Mouse (Mus musculus) forebrain, postnatal 0 days (tissue): ENCODE measurements around the gene Sod2. TPM values are rescaled to one million over a fixed set of nuclear protein-coding genes. Genes with fewer than 3 reads are reported as not detected.
"Not testable (repeated sequence)": the region's sequence is repeated elsewhere in the genome, so short reads cannot be mapped to it uniquely, and the experiment has no call there.

Experiments
- ATAC-seq: fragments of 200-750 bp; cut with Nextera tagmentation; 2 replicates; pipeline ENCODE4 v1.8.0; 2017; ENCODE audit warnings: mild to moderate bottlenecking, moderate library complexity
- DNase-seq: peaks from one replicate; pipeline ENCODE4 v3.0.0-alpha.2; 2015
- H3K27ac ChIP-seq: fragments of 300-500 bp; sonication (generic); 2 replicates; pipeline ENCODE4 v1.5.1; 2014; ENCODE audit warnings: low read depth, mild to moderate bottlenecking, antibody characterized with exemption, low read length, moderate library complexity, mixed read lengths
- H3K27me3 ChIP-seq: fragments of 300-500 bp; sonication (generic); 2 replicates; pipeline ENCODE4 v1.6.1; 2014; ENCODE audit warnings: mild to moderate bottlenecking, low read length, mixed read lengths; ENCODE audit not compliant: insufficient read depth
- H3K36me3 ChIP-seq: fragments of 300-500 bp; sonication (generic); 2 replicates; pipeline ENCODE4 v1.6.1; 2014; ENCODE audit warnings: mild to moderate bottlenecking, moderate library complexity; ENCODE audit not compliant: insufficient read depth
- H3K4me1 ChIP-seq: fragments of 300-500 bp; sonication (generic); 2 replicates; pipeline ENCODE4 v1.6.1; 2014; ENCODE audit warnings: antibody characterized with exemption; ENCODE audit not compliant: insufficient read depth
- H3K4me2 ChIP-seq: fragments of 300-500 bp; sonication (generic); 2 replicates; pipeline ENCODE4 v1.6.1; 2014; ENCODE audit warnings: low read depth, mild to moderate bottlenecking, moderate library complexity
- H3K4me3 ChIP-seq: fragments of 300-500 bp; sonication (generic); 2 replicates; pipeline ENCODE4 v1.5.1; 2014; ENCODE audit warnings: low read depth, low read length, mixed read lengths
- H3K9ac ChIP-seq: fragments of 300-500 bp; sonication (generic); 2 replicates; pipeline ENCODE4 v1.6.1; 2014; ENCODE audit warnings: mild to moderate bottlenecking
- H3K9me3 ChIP-seq: fragments of 300-500 bp; sonication (generic); 2 replicates; pipeline ENCODE4 v1.6.1; 2016; ENCODE audit warnings: low read length
- CTCF ChIP-seq: sonication (generic); IDR thresholded peaks from 2 replicates; pipeline ENCODE4 v1.5.1; 2016; ENCODE audit warnings: antibody characterized with exemption, control low read depth, low read depth
- WGBS: fragments of 180-500 bp; shearing (Covaris S2); extraction: QIAGEN DNeasy Blood & Tissue Kit; methylation state at CpG from one replicate; pipeline ENCODE4 v1.1.7; 2014; 5-methylcytosine and 5-hydroxymethylcytosine counted together
- polyA plus RNA-seq: library from polyadenylated mRNA; unstranded; fragments of >200 nt; fragmentation: Nextera tagmentation; extraction: Ambion mirVana; gene quantifications from 2 replicates; pipeline ENCODE4 v1.2.1, GENCODE M21; 2015
- total RNA-seq: library from RNA; depleted of rRNA; stranded (reverse); fragments of >200 nt; gene quantifications from 2 replicates; pipeline ENCODE4 v1.2.3, GENCODE M21; 2014

Sod2 gene
- total and polyA plus RNA-seq, 2 experiments from 2014 or later, result 110 to 128 TPM

- Histone ChIP-seq H3K36me3 (no peaks in the 10 kb centered on the region), H3K9me3 (no peaks in the 10 kb centered on the region), H3K4me2 (no peak overlapping the region), H3K27me3 (no peaks in the 10 kb centered on the region), H3K9ac (no peak overlapping the region), H3K4me3 (no peak overlapping the region), H3K4me1 (no peaks in the 10 kb centered on the region), H3K27ac (no peak overlapping the region)
- ATAC-seq (no peak), DNase-seq (peak; percentile 59)
- WGBS, result 9% methylated on average over 3 of the region's 3 CpGs
- TF ChIP-seq CTCF, result peak; percentile 75
These were observed 10.3 kb upstream of the Sod2 start for GRCm38 (mm10) chr17:12996345-12996744.

GRCm38 (mm10) chr17:12997890-12998289 lies 8.8 kb upstream of the Sod2 start:
- DNase-seq, result no peak
- Histone ChIP-seq H3K27ac (no peak overlapping the region), H3K36me3 (no peaks in the 10 kb centered on the region), H3K9me3 (no peaks in the 10 kb centered on the region), H3K9ac (no peak overlapping the region), H3K4me3 (no peak overlapping the region), H3K4me2 (no peak overlapping the region), H3K27me3 (no peaks in the 10 kb centered on the region), H3K4me1 (no peaks in the 10 kb centered on the region)
- WGBS, result 96% methylated on average over 5 of the region's 5 CpGs
- ATAC-seq, result no peak
- TF ChIP-seq CTCF, result no peak

GRCm38 (mm10) chr17:12999069-12999468 lies 7.6 kb upstream of the Sod2 start:
- DNase-seq (no peak), ATAC-seq (no peak)
- Histone ChIP-seq H3K36me3 (no peaks in the 10 kb centered on the region), H3K27ac (no peak overlapping the region), H3K4me3 (no peak overlapping the region), H3K27me3 (no peaks in the 10 kb centered on the region), H3K4me2 (no peak overlapping the region), H3K9me3 (no peaks in the 10 kb centered on the region), H3K9ac (no peak overlapping the region), H3K4me1 (no peaks in the 10 kb centered on the region)
- TF ChIP-seq CTCF, result no peak
- 68% methylated on average over 6 of the region's 6 CpGs for WGBS

- 92% methylated on average over 5 of the region's 5 CpGs for WGBS
- not testable (repeated sequence) for H3K27me3 ChIP-seq, DNase-seq, H3K4me1 ChIP-seq, H3K36me3 ChIP-seq, ATAC-seq, H3K9ac ChIP-seq, H3K27ac ChIP-seq, H3K4me2 ChIP-seq, H3K9me3 ChIP-seq, H3K4me3 ChIP-seq
These were observed 4.4 kb upstream of the Sod2 start for GRCm38 (mm10) chr17:13002243-13002642.

GRCm38 (mm10) chr17:13004436-13004835 lies 2.2 kb upstream of the Sod2 start:
- H3K27me3 ChIP-seq, H3K4me3 ChIP-seq, H3K4me2 ChIP-seq, H3K9me3 ChIP-seq, H3K4me1 ChIP-seq, DNase-seq, H3K9ac ChIP-seq, H3K36me3 ChIP-seq, H3K27ac ChIP-seq, ATAC-seq: not testable (repeated sequence)
- WGBS, result 76% methylated on average over 2 of the region's 2 CpGs

- no peak for TF ChIP-seq CTCF
- peak overlapping the region; percentile 91 for H3K4me2 ChIP-seq
- H3K27me3 ChIP-seq, result no peaks in the 10 kb centered on the region
- H3K4me3 ChIP-seq, result peak overlapping the region; percentile 55
- no peak overlapping the region for H3K27ac ChIP-seq
- ATAC-seq (no peak), DNase-seq (no peak)
- H3K36me3 ChIP-seq, result peaks cover 5% of the 10 kb centered on the region
- no peaks in the 10 kb centered on the region for H3K9me3 ChIP-seq
- peaks cover 5% of the 10 kb centered on the region; the same call in 1 of the 2 replicates for H3K4me1 ChIP-seq
- 48% methylated on average over 5 of the region's 5 CpGs for WGBS
- no peak overlapping the region for H3K9ac ChIP-seq
These were observed 338 bp downstream of the Sod2 start for GRCm38 (mm10) chr17:13006984-13007383.

GRCm38 (mm10) chr17:13007730-13008425 lies 1.2 kb downstream of the Sod2 start:
- H3K36me3 ChIP-seq, result peaks cover 14% of the 10 kb centered on the region
- DNase-seq, result peak; percentile 93
- under 1% methylated on average over 75 of the region's 76 CpGs for WGBS
- ATAC-seq, result peak; percentile 97
- peak; percentile 30; the same call in 1 of the 2 replicates for TF ChIP-seq CTCF
- H3K9me3 ChIP-seq, result no peaks in the 10 kb centered on the region
- H3K27me3 ChIP-seq, result no peaks in the 10 kb centered on the region
- H3K27ac ChIP-seq, result peak overlapping the region; percentile 84
- peaks cover 5% of the 10 kb centered on the region; the same call in 1 of the 2 replicates for H3K4me1 ChIP-seq
- peak overlapping the region; percentile 55 for H3K4me3 ChIP-seq
- peak overlapping the region; percentile 80 for H3K9ac ChIP-seq
- peak overlapping the region; percentile 91 for H3K4me2 ChIP-seq
